Mouse (Mus musculus): ENCODE measurements at regions not wholly inside any gene's neighbourhood (a gene's known extent, or its start where the extent isn't known, plus 50 kb on each side); places are given as distances from the start of the nearest gene placed in this dataset.

GRCm38 (mm10) chr15:52425976-52426375, 1458.7 kb upstream of the Gm7489 start:
- TF ChIP-seq CTCF (conservative IDR thresholded peaks at IDR 0.05; ENCODE audit: low read length) = no peak
- TF ChIP-seq NANOG (IDR thresholded peaks at IDR 0.05; ENCODE audit: borderline replicate concordance, low read length) = no peak

Measured in E14TG2a.4 (cell line).